8 mouse cellular contexts compared by ENCODE assay signal in genomic region chr4:153482459-153483338, GRCm38 (mm10). TPM values are rescaled to one million over a fixed set of nuclear protein-coding genes. Genes with fewer than 3 reads are reported as not detected.
DNase-seq lines count a peak whose midpoint lies in the region; ATAC-seq and TF ChIP-seq lines count a peak whose summit lies in the region.

Gene Ajap1 (minus strand): TSS chr4:153482811.

- peak within 1 kb of the TSS; percentile 26; the same call in 1 of the 2 replicates for H3K9ac ChIP-seq in ES-E14 (ENCODE audit: insufficient read depth, low read depth, low read length, poor library complexity, severe bottlenecking)
- H3K9ac ChIP-seq in midbrain, embryonic 16.5 days (ENCODE audit: low read depth, low read length): peak within 1 kb of the TSS; percentile 93

- peak; percentile 15 for DNase-seq in gastrocnemius, postnatal 10 days
- DNase-seq in gastrocnemius, postnatal 36 days: no peak
- no peak for DNase-seq in ES-E14 (ENCODE audit: low read depth, low spot score)
- peak; percentile 82 for DNase-seq in forebrain, embryonic 10.5 days (ENCODE audit: extremely low spot score, low spot score)
- peak in 1 of 2 experiments; percentile 59 for DNase-seq in layer of hippocampus, postnatal 10 days (ENCODE audit: low spot score in 2 of 2)
- no peak for DNase-seq in MN1 (ENCODE audit: low spot score)
- DNase-seq in spleen, adult 12 weeks (ENCODE audit: low spot score): no peak

- no peaks in the 10 kb centered on the region for H3K9me3 ChIP-seq in ES-E14 (ENCODE audit: control insufficient read depth, insufficient read depth, low read depth, low read length)
- no peaks in the 10 kb centered on the region for H3K9me3 ChIP-seq in forebrain, embryonic 10.5 days
- H3K9me3 ChIP-seq in midbrain, embryonic 16.5 days (replicated peaks; ENCODE audit: control insufficient read depth, low read length, poor library complexity, severe bottlenecking): no peaks in the 10 kb centered on the region

- intact Hi-C loops in gastrocnemius, postnatal 36 days (cut with DNase I): loop anchor here (10.0 kb wide), 2 partner anchors 308 to 958 kb away; no protein-coding TSS in a partner anchor

- in situ Hi-C loops in ES-E14 (cut with MboI; ENCODE audit: low sequenced_read_pairs in 2 of 2, unreplicated experiment in 2 of 2): no loop called here

- peak within 1 kb of the TSS; percentile 85 for H3K4me2 ChIP-seq in midbrain, embryonic 16.5 days (ENCODE audit: low read length)

- under 1% methylated on average over 95 of the region's 114 CpGs for WGBS in forebrain, embryonic 10.5 days
- WGBS in midbrain, embryonic 16.5 days: under 1% methylated on average over 77 of the region's 114 CpGs

- H3K27ac ChIP-seq in ES-E14 (ENCODE audit: insufficient read depth, low read depth, low read length, poor library complexity, severe bottlenecking): no peak within 1 kb of the TSS
- peak within 1 kb of the TSS; percentile 79 for H3K27ac ChIP-seq in forebrain, embryonic 10.5 days
- peak within 1 kb of the TSS; percentile 79 for H3K27ac ChIP-seq in midbrain, embryonic 16.5 days (ENCODE audit: low read length)

- H3K27me3 ChIP-seq in forebrain, embryonic 10.5 days (ENCODE audit: poor library complexity, severe bottlenecking): peaks cover 98% of the 10 kb centered on the region
- H3K27me3 ChIP-seq in midbrain, embryonic 16.5 days (ENCODE audit: control insufficient read depth, insufficient read depth, low read depth, low read length): no peaks in the 10 kb centered on the region

- H3K36me3 ChIP-seq in ES-E14 (ENCODE audit: control insufficient read depth, insufficient read depth, low read length, poor library complexity, severe bottlenecking): no peaks in the 10 kb centered on the region
- no peaks in the 10 kb centered on the region for H3K36me3 ChIP-seq in forebrain, embryonic 10.5 days (replicated peaks)
- H3K36me3 ChIP-seq in midbrain, embryonic 16.5 days (ENCODE audit: control insufficient read depth, insufficient read depth, low read length): no peaks in the 10 kb centered on the region

- peak within 1 kb of the TSS; percentile 57 to 62 for H3K4me3 ChIP-seq in ES-E14 (ENCODE audit: insufficient read depth in 1 of 2, low read depth in 1 of 2, low read length in 2 of 2, poor library complexity in 1 of 2, severe bottlenecking in 1 of 2)
- peak within 1 kb of the TSS; percentile 66 for H3K4me3 ChIP-seq in forebrain, embryonic 10.5 days
- peak within 1 kb of the TSS; percentile 83 for H3K4me3 ChIP-seq in midbrain, embryonic 16.5 days (ENCODE audit: low read depth, low read length)

- ATAC-seq in midbrain, embryonic 16.5 days: peak; percentile 57

- H3K4me1 ChIP-seq in ES-E14 (ENCODE audit: control insufficient read depth in 2 of 2, insufficient read depth in 2 of 2, low read length in 2 of 2, poor library complexity in 1 of 2): peaks cover 0 to 2% of the 10 kb centered on the region in 2 experiments; a peak in 1 of 4 replicates
- peaks cover 86% of the 10 kb centered on the region for H3K4me1 ChIP-seq in forebrain, embryonic 10.5 days
- peaks cover 49% of the 10 kb centered on the region for H3K4me1 ChIP-seq in midbrain, embryonic 16.5 days (ENCODE audit: control insufficient read depth, insufficient read depth, low read length)

TF ChIP-seq in ES-E14, 5 proteins besides CTCF, POLR2A, EP300 and RAD21:
- TF ChIP-seq MAFK (IDR thresholded peaks at IDR 0.05; ENCODE audit: insufficient read depth, low read depth, low read length): no peak
- no peak for TF ChIP-seq CHD2 (IDR thresholded peaks at IDR 0.05; ENCODE audit: low read depth, low read length)
- TF ChIP-seq HCFC1 (IDR thresholded peaks at IDR 0.05; ENCODE audit: borderline replicate concordance, insufficient read depth, low read length): no peak
- TF ChIP-seq ZC3H11A (IDR thresholded peaks at IDR 0.05; ENCODE audit: borderline replicate concordance, low read depth, low read length): no peak
- TF ChIP-seq ZNF384 (IDR thresholded peaks at IDR 0.05; ENCODE audit: low read depth, low read length): no peak
TF ChIP-seq in ES-E14: peak in this region for 0.

RNA-seq across cellular contexts. Expression of gene Ajap1, which starts in this region (rescaled TPM):
- total RNA-seq in gastrocnemius, postnatal 10 days (2021): under 1 TPM; 0.81 to 0.87 TPM
- total RNA-seq in gastrocnemius, postnatal 36 days (2021): under 1 TPM; 0.18 to 0.44 TPM
- 0.27 and 0.58 TPM in 2 replicates for total RNA-seq in ES-E14 (2012; rRNA removed)
- 1.00 and 1.2 TPM in 2 replicates for polyA plus RNA-seq in forebrain, embryonic 10.5 days (2016; fragmentation: Nextera tagmentation; extraction: Ambion mirVana)
- 10 to 100 TPM; 32.6 to 34.1 TPM for total RNA-seq in layer of hippocampus, postnatal 10 days (2021)
- 10.0 and 15.0 TPM in 2 replicates for polyA plus RNA-seq in midbrain, embryonic 16.5 days (2015; fragmentation: Nextera tagmentation; extraction: Ambion mirVana)

Comparison
In these comparisons a context has a peak if more than half of its experiments do, and no peak if none do; other contexts are left out.
1. RNA of gene Ajap1 (total RNA-seq): 32.6 to 34.1 TPM in layer of hippocampus, postnatal 10 days; 0.81 to 0.87 TPM in gastrocnemius, postnatal 10 days, 0.18 to 0.44 TPM in gastrocnemius, postnatal 36 days and 0.27 to 0.58 TPM in ES-E14; every median in the first group is over 10 times any median in the second.
2. Peak in DNase-seq in gastrocnemius, postnatal 10 days; RNA of the gene not detected or under 1 TPM.
3. Peak in every context shown above with its lines, with median percentiles within 50 percentile points of each other: H3K4me3 ChIP-seq.